Mouse (Mus musculus): ENCODE results near the gene B4galt7. TPM values are rescaled to one million over a fixed set of nuclear protein-coding genes. Genes with fewer than 3 reads are reported as not detected.
"Not testable (repeated sequence)": the region's sequence is repeated elsewhere in the genome, so short reads cannot be mapped to it uniquely, and the experiment has no call there.

The B4galt7 gene
- polyA plus RNA-seq, 1 experiment from 2014 or later = 44.8 TPM

DNA sequence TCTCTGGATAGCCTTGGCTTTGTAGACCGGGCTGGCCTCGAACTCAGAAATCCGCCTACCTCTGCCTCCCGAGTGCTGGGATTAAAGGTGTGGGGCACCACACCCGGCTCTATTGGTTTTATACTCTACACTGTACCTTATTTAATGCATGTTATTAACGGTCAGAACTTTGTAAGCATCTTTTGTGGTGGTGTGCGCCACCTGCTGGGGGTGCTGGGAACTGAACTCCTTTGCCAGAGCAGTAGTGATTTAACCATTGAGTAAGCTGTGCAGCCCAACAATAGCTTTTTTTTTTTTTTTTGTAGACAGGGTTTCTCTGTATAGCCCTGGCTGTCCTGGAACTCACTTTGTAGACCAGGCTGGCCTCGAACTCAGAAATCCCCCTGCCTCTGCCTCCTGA is 40.8 kb downstream of the B4galt7 start:
- not testable (repeated sequence) for H3K27ac ChIP-seq; H3K4me2 ChIP-seq; ATAC-seq (ENCODE audit: low FRiP score); H3K9me3 ChIP-seq; H3K9ac ChIP-seq; H3K27me3 ChIP-seq; H3K4me3 ChIP-seq
- peaks cover 17% of the 10 kb centered on the region for H3K4me1 ChIP-seq (replicated peaks)
- WGBS = 51% methylated on average over 8 of the region's 8 CpGs
- H3K36me3 ChIP-seq = peaks cover 55% of the 10 kb centered on the region

DNA sequence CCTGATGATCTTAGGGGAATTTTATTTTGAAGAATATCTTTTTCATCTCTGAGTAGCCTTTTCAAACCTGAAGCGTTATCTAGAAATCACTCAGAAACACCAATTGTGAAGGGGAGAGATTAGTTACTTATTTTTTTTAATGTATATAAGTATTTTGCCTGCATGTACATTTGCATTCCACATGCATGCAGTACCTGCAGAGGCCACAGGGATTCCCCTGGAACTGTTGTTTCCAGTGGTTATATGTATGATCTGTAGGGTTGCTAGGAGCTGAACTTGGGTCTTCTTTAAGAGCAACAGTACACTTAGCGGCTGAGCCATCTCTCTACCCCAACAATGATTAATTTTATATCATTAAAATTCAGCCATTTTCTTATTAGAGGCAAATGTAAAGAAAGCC is 44.8 kb downstream of the B4galt7 start:
- peaks cover 75% of the 10 kb centered on the region for H3K36me3 ChIP-seq
- no peaks in the 10 kb centered on the region for H3K4me1 ChIP-seq (replicated peaks)
- H3K4me2 ChIP-seq = no peak overlapping the region
- no peaks in the 10 kb centered on the region for H3K27me3 ChIP-seq
- H3K4me3 ChIP-seq = no peak overlapping the region
- no peak overlapping the region for H3K9ac ChIP-seq
- no peak for ATAC-seq (ENCODE audit: low FRiP score)
- no peaks in the 10 kb centered on the region for H3K9me3 ChIP-seq
- no peak overlapping the region for H3K27ac ChIP-seq
- WGBS = 87% methylated on average over 2 of the region's 2 CpGs

DNA sequence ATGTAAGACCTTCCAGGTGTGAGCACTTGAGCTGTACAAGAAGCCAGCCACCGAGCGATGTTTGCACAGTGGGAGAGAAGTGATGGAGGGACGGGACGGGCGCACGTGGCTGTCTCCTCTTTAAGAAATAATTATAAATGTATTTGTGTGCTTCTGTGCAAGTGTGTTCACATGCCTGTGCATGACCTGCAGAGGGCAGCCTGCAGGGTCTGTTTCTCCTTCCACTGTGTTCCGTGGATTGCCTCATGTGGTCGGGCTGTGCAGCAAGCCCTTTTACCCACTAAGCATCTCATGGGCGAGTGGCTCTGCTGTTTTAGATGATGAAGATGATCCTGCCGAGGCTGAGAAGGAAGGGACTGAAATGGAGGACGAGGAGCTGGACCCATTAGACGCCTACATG is 50.4 kb downstream of the B4galt7 start:
- H3K4me1 ChIP-seq (replicated peaks) = no peaks in the 10 kb centered on the region
- H3K27me3 ChIP-seq = no peaks in the 10 kb centered on the region
- no peak overlapping the region for H3K4me3 ChIP-seq
- no peak overlapping the region for H3K4me2 ChIP-seq
- H3K9ac ChIP-seq = no peak overlapping the region
- 89% methylated on average over 12 of the region's 12 CpGs for WGBS
- ATAC-seq (ENCODE audit: low FRiP score) = no peak
- no peak overlapping the region for H3K27ac ChIP-seq
- H3K9me3 ChIP-seq = no peaks in the 10 kb centered on the region
- peaks cover 100% of the 10 kb centered on the region for H3K36me3 ChIP-seq

DNA sequence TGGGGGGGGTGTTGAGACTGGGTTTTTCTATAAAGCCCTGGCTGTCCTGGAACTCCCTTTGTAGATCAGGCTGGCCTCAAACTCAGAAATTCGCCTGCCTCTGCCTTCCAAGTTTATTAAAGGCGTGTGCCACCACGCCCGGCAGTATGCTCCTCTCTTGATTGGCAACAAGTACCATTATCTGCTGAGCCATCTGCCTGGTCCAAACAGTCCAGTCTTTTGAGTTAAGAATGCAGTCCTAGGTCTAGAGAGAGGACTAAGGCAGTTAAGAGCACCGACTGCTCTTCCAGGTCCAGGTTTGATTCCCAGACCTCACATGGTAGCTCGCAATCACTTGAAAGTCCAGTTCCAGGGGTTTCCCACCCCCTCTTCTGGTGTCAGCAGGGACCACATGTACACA is 51.3 kb downstream of the B4galt7 start:
- Histone ChIP-seq H3K27ac (no peak overlapping the region), H3K4me3 (no peak overlapping the region), H3K9me3 (no peaks in the 10 kb centered on the region), H3K4me2 (no peak overlapping the region), H3K27me3 (no peaks in the 10 kb centered on the region), H3K9ac (no peak overlapping the region), H3K36me3 (peaks cover 100% of the 10 kb centered on the region), H3K4me1 (replicated peaks) (no peaks in the 10 kb centered on the region)
- 92% methylated on average over 6 of the region's 6 CpGs for WGBS
- ATAC-seq (ENCODE audit: low FRiP score) = no peak

Other genes with a start within 250 kb of the B4galt7 start
- 55.2 and 57.1 TPM in 2 replicates for gene Lman2, start 237.1 kb upstream of the B4galt7 start, polyA plus RNA-seq (2015; fragmentation: Nextera tagmentation; extraction: Ambion mirVana)
- 0.21 and 0.29 TPM in 2 replicates for gene Rgs14, start 230.2 kb upstream of the B4galt7 start, polyA plus RNA-seq (2015; fragmentation: Nextera tagmentation; extraction: Ambion mirVana)
- not detected in 2 replicates for gene Slc34a1, start 201.7 kb upstream of the B4galt7 start, polyA plus RNA-seq (2015; fragmentation: Nextera tagmentation; extraction: Ambion mirVana)
- 0.80 TPM in 1 of 2 replicates, not detected in the other for gene Pfn3, start 184.7 kb upstream of the B4galt7 start, polyA plus RNA-seq (2015; fragmentation: Nextera tagmentation; extraction: Ambion mirVana)
- gene F12, start 173.1 kb upstream of the B4galt7 start, polyA plus RNA-seq (2015; fragmentation: Nextera tagmentation; extraction: Ambion mirVana) = not detected in 2 replicates
- 27.7 and 31.3 TPM in 2 replicates for gene Grk6, start 154.8 kb upstream of the B4galt7 start, polyA plus RNA-seq (2015; fragmentation: Nextera tagmentation; extraction: Ambion mirVana)
- gene Prr7, start 135.6 kb upstream of the B4galt7 start, polyA plus RNA-seq (2015; fragmentation: Nextera tagmentation; extraction: Ambion mirVana) = 2.6 and 3.2 TPM in 2 replicates
- 615 and 625 TPM in 2 replicates for gene Dbn1, start 111.8 kb upstream of the B4galt7 start, polyA plus RNA-seq (2015; fragmentation: Nextera tagmentation; extraction: Ambion mirVana)
- 141 and 146 TPM in 2 replicates for gene Pdlim7, start 86.2 kb upstream of the B4galt7 start, polyA plus RNA-seq (2015; fragmentation: Nextera tagmentation; extraction: Ambion mirVana)
- gene Dok3, start 70.6 kb upstream of the B4galt7 start, polyA plus RNA-seq (2015; fragmentation: Nextera tagmentation; extraction: Ambion mirVana) = 4.1 and 5.7 TPM in 2 replicates
- 55.6 and 55.9 TPM in 2 replicates for gene Ddx41, start 63.2 kb upstream of the B4galt7 start, polyA plus RNA-seq (2015; fragmentation: Nextera tagmentation; extraction: Ambion mirVana)
- gene Fam193b, start 28.8 kb upstream of the B4galt7 start, polyA plus RNA-seq (2015; fragmentation: Nextera tagmentation; extraction: Ambion mirVana) = 57.0 and 57.1 TPM in 2 replicates
- 112 and 114 TPM in 2 replicates for gene Tmed9, start 26.2 kb upstream of the B4galt7 start, polyA plus RNA-seq (2015; fragmentation: Nextera tagmentation; extraction: Ambion mirVana)
- gene Caml, start 23.1 kb downstream of the B4galt7 start, polyA plus RNA-seq (2015; fragmentation: Nextera tagmentation; extraction: Ambion mirVana) = 101 and 105 TPM in 2 replicates
- gene Ddx46, start 35.1 kb downstream of the B4galt7 start, polyA plus RNA-seq (2015; fragmentation: Nextera tagmentation; extraction: Ambion mirVana) = 29.6 and 30.6 TPM in 2 replicates
- gene B230219D22Rik, start 93.2 kb downstream of the B4galt7 start, polyA plus RNA-seq (2015; fragmentation: Nextera tagmentation; extraction: Ambion mirVana) = 67.5 and 70.8 TPM in 2 replicates
- gene Txndc15, start 114.8 kb downstream of the B4galt7 start, polyA plus RNA-seq (2015; fragmentation: Nextera tagmentation; extraction: Ambion mirVana) = 141 and 142 TPM in 2 replicates
- gene Pcbd2, start 127.5 kb downstream of the B4galt7 start, polyA plus RNA-seq (2015; fragmentation: Nextera tagmentation; extraction: Ambion mirVana) = 23.3 and 26.0 TPM in 2 replicates
- not detected in 2 replicates for gene Catsper3, start 184.7 kb downstream of the B4galt7 start, polyA plus RNA-seq (2015; fragmentation: Nextera tagmentation; extraction: Ambion mirVana)
- gene Pitx1, start 236.3 kb downstream of the B4galt7 start, polyA plus RNA-seq (2015; fragmentation: Nextera tagmentation; extraction: Ambion mirVana) = 0.22 and 1.3 TPM in 2 replicates

All from hindbrain, embryonic 13.5 days (tissue).